Mouse (Mus musculus) mouse embryonic stem cell (cell line): ENCODE results near the gene Pm20d1.
"Not testable (repeated sequence)": the region's sequence is repeated elsewhere in the genome, so short reads cannot be mapped to it uniquely, and the experiment has no call there.

Experiments
- in situ Hi-C, 2 experiments: fragments of 300-500 bp; cut with MboI; formaldehyde crosslinking; loops; 1 replicate in 1 of 2; 3 replicates in 1 of 2; pipeline ENCODE4 v1.14.3; 2019 to 2020; ENCODE audit warnings: low sequenced_read_pairs in 2 of 2, low pct_unique_long_range_greater_than_20kb in 1 of 2, mixed read lengths in 1 of 2; ENCODE audit not compliant: unreplicated experiment in 1 of 2

Gene Pm20d1

DNA sequence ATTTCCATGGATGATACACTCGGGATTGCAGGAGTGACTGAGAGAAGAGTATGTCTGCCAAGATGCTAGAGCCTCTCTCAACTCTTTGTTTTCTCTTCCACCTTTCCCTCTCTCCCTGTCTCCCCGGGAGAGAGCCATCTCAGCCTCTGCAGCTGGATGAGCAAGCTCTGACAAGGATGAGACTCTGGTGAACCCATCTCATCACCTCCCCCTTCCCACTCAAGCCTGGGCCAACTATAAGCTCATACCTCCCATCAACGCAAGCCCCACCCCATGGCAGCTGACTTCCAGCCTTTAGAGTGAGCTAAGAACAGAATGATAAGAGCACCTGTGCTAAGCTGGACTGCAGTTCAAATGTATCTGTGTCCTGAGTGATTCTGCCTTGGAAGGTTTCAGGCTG lies 27.9 kb upstream of the Pm20d1 start:
- in situ Hi-C loops: loop anchor here in 1 of 2 experiments (10.0 kb wide), 1 partner anchor 54 kb away; no protein-coding TSS in a partner anchor

DNA sequence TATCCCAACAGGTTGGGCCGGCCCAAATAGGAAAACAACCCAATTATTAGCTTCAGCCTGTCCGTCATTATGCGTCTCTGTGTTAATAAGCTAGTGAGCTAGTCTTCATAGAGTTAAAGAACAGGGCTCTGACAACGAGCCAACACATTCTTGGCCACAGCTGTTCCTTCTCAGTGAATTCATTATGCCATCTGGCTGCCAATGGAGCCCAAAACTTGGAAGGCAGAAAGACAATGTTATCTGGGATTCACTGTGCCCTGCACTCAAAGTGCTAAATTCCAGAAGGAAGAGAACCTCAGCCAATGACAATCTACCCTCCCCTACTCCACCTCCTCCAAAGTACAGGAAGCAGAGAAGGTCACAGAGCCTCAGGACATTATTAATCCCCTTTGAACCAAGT lies 26.5 kb upstream of the Pm20d1 start:
- in situ Hi-C loops: loop anchor here in 1 of 2 experiments (10.0 kb wide), 1 partner anchor 166 kb away; no protein-coding TSS in a partner anchor

DNA sequence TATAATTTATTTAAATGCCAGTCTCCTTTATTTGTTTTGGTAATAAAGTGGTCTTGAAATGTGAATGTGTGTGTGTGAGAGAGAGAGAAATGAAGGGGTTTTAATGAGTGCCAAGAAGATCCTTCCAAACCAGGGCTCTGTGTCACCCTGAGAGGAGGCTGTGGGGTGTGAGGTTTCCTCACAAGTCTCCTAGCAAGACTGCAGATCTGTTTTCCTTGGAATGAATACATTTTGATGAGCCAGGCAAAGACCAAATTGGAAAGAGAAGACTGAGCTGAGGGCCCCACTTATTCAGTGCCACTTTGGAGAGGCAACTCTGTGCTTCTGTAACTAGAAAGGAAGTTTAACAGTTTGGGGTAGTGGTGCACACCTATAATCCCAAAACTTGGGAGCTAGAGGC lies 25.7 kb upstream of the Pm20d1 start:
- in situ Hi-C loops: loop anchor here in 1 of 2 experiments (10.0 kb wide), 1 partner anchor 167 kb away; no protein-coding TSS in a partner anchor

DNA sequence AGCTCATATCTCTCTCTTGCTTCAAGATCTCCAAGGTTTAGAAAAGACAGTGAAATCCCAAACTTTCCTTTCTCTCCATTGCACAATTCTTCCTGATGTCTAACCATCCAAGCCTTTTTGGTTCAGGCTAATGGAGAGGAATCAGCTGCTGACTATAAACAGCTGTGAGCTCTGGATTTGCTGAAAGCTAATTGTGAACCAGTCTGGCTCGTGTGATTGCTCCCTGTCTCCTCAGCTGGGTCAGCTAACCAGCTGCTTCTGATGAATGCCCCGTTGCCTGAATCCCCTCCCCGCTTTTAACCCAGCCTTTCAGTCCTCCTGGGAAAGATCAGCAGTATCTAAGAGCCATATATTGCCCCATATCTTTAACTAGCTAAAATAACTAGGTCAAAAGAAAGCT lies 2.6 kb upstream of the Pm20d1 start:
- in situ Hi-C loops: no loop called here

DNA sequence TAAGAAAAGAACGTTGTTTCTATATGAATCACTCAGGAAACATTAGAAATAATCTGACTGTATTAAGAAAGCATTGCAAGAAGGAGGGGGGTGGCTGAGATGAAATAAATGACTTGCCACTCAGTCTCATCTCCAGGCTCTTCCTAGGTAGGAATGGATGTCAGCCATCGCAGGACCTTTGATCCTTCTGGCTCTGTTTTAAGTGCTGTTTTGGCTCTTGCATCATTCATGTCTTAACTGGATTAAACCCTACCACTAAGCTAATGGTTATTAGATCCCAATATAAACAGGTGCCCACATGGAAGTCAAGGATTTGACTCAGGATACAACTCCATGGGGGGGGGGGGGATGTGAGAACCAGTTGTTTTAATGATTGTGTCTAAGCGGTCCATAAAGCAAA lies 2.0 kb upstream of the Pm20d1 start:
- in situ Hi-C loops: no loop called here

DNA sequence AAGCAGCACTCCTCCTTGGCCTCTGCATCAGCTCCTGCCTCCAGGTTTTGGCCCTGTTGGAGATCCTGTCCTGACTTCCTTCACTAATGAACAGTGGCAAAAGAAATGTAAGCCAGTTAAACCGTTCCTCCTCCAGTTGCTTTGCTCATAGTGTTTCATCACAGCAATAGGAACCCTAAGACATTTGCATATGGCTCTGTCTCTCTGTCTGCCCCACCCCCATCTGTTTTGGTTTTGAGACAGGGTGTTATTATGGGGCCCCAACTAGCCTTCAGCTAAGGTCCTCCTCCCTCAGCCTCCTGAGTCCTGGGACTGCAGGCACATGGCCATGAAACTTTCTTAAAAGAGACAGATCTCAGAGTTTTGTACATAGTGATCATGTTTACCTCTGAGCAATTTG lies 2.8 kb downstream of the Pm20d1 start:
- in situ Hi-C loops: no loop called here

DNA sequence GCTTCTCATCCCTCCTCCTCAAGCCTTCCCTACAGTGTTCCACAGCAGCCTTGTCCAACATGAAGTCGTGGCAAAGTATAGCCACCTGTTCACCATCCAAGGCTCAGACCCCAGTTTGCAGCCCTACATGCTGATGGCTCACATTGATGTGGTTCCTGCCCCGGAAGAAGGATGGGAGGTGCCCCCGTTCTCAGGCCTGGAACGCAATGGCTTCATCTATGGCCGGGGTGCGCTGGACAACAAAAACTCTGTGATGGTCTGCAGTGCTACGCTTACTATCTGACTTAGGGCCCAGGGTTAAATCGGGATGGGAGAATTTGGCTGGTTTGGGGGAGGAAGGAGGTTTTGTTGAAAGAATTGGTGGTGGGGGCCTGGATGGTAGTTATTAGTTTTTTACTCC lies 3.9 kb downstream of the Pm20d1 start:
- in situ Hi-C loops: no loop called here

DNA sequence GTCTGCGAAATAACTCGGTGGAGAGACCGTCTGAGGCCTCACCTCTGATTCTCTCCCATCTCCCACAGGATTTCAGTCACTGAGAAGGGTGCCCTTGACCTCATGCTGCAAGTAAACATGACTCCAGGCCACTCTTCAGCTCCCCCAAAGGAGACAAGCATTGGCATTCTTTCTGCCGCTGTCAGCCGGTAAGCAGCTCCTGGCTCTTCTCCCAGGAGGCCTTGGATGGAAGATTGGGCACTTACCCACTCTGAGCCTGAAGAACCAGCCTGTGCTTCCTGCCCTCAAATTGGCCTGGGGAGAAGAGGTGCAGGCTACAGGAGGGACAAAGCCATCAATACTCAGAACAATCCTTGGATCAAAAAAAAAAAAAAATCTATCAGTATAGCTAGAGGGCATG lies 5.5 kb downstream of the Pm20d1 start:
- in situ Hi-C loops: no loop called here

DNA sequence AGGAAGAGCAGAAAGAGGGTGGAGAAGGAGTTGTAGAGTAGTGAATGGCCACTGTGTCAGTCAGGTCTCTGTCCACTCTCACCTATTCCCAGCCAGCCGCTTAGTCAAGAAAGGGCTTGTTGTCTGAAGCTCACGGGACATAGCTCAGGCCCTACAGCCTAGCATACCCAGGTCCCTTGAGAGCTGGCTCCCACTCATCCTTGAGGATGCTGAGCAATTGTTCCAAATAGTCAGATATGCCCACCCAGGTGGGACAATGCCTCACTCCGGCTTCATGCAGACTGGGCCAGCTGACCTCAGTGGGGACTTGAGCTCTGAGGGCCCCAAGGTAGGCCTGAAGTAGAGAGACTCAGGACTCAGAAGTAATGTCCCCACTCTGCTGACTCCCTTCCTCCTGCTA lies 7.0 kb downstream of the Pm20d1 start:
- in situ Hi-C loops: no loop called here

DNA sequence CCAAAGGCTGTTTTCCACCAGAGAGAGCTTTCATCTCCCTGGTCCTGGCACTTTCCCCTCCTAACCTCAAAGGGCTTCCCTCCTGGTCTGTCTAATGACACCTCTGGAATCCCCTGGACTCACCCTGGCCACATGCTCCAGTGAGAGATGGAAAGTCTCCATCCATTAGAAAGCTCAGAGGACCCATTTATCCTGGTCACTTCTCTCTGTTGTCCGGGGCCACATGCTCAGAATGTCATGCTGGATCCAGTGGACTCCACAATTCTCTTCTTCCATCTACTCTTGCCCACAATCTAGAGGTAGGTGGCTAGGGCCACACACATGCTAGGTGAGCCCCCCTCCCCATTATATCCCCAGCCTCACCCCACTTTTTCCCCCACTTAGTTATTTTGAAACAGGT lies 11.8 kb downstream of the Pm20d1 start:
- in situ Hi-C loops: no loop called here

DNA sequence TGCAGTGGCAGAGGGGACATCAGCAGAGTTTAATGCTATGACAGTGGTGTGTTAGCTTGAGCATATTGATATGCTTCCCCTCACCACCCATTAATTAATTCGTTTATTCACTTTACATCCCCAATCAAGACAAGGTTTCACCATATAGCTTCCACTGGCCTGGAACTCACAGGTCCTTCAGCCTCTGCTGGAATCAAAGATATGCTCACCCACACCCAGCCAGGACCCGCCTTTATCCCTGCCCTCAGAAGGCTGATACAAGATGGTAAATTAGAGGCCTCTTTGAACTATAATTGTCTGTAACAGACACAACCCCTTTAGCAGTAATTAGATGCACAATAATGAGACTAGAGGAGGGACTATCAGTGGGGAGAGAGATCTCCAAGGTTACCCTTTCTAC lies 12.5 kb downstream of the Pm20d1 start:
- in situ Hi-C loops: no loop called here

DNA sequence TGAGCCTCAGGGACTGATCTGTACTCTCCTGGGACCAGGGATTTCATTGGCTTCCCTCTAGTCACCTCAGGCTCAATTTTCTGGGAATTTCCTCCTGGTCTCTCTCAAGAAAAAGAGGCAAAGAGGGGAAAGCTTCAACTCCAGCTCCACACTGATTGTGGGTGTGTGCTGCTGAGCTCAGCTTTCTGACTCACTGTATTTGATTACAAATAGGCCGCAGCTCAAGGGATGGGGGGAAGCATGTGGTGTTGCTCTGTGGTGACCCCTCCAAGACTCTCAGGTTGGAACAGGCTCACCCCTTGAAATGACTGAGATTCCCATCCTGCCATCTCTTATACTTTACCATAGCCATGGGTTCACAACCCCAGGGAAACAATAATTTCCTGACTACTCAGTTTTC lies 14.2 kb downstream of the Pm20d1 start:
- in situ Hi-C loops: no loop called here

DNA sequence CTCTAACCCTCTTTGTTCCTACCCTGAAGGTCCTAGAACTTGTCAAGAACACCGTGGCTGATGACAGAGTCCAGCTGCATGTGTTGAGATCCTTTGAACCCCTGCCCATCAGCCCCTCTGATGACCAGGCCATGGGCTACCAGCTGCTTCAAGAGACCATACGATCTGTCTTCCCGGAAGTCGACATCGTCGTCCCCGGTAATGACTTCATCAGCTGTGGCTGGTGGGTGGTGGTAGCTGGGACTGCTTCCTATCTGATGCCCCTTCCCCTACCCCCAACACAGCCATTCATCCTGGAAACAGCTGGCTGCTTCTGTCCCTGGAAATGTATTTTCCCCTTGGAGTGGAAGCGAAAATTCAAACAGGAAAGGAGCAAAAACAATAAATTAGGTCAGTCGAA lies 14.8 kb downstream of the Pm20d1 start:
- in situ Hi-C loops: no loop called here

DNA sequence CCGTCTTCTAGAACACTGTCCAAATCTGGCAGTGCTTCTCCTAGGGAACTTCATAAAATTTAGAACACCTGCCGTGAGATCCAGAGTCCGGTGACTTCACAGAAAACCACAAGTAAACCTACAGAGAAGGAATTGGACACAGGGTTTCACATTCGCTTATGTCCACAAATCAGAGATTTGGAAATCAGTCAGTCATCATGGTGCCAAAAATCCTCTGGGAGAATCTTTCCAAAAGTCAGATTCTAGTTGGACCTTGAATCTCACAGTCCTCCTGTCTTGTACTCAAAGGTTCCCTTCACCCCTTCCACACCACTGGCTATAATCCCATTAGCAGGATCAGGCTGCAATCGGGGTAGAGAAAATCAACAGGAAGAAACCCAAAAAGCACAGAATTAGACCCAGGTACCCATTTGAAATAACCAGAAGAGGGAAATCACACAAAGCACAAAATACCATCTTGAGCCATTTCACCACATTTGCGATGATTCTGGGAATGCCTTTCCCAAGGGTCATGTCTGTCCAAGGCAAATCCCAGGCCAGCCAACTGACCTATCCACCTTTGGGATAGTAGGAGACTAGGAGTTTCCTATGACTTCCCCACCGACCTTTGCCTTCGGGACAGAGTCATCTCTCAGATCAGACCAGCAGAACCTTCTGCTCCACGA lies 15.6 kb downstream of the Pm20d1 start:
- in situ Hi-C loops: no loop called here

DNA sequence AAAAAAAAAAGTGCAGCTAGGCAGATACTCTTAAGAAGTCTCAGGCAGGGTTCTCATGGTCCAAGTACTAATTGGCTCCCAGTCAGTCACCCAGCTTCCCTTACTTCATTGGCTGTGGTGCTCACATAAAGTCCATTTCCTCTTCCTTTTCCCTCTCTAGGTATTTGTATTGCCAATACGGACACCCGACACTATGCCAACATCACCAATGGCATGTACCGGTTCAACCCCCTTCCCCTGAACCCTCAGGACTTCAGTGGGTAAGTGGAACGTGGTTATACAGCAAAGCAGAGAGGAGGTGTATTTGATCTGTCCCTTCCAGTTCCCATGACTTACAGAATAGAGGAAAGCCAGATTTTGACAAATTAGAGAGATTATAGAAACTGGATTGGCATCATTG lies 16.6 kb downstream of the Pm20d1 start:
- in situ Hi-C loops: no loop called here

DNA sequence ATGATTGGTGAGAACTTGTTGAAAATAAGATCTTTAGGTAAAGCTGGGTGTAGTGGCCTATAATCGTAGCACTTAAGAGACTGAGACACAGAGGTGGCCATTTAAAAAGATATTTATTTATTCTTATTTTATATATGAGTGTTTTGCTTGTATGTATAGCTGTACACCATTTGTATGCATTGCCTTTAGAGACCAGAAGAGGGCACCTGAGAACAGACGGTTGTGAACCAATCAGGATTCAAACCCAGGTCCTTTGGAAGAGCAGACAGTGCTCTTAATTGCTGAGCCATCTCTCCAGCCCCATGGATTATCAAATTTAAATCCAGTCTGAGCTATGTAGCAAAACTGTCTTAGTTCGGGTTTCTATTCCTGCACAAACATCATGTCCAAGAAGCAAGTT lies 17.0 kb downstream of the Pm20d1 start:
- in situ Hi-C loops: no loop called here

DNA sequence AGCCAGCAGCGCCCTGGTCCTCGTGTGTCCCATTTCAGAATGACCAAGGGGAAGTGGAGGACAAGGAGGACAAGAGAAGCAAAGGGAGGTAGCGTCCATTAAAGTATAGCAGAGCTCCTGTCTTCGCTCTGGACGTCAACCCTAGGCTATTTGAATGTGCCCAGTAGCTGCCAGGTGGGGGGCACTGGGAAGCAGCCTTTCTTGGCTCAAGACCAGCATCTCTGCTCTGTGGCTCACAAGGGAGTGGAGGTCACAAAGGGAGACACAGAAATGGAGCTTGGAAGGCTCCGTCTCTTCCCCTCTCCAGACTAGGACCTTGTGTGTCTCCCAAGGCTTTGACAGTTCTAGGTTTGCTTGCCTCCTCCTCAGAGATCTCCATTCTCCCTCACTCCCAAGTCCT lies 19.7 kb downstream of the Pm20d1 start:
- in situ Hi-C loops: no loop called here

DNA sequence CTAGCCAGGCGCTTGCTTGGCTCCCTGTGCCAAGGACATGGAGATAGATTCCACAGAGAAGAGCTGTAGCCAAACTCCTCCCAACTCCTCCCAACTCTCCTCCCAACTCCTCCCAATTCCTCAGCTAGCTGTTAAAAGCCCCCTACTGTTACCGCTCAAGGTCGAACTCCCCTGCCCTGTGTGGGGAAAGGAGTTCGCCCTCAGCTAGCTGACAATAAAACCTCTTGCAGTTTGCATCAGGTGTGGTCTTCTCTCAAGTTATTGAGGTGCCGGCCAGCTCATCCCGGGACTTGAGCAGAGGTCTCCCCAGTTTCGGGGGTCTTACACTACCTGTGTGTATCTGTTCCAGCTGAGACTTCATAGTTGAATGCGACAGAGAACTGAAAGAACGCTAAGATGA lies 23.2 kb downstream of the Pm20d1 start:
- in situ Hi-C loops: not testable (repeated sequence)

DNA sequence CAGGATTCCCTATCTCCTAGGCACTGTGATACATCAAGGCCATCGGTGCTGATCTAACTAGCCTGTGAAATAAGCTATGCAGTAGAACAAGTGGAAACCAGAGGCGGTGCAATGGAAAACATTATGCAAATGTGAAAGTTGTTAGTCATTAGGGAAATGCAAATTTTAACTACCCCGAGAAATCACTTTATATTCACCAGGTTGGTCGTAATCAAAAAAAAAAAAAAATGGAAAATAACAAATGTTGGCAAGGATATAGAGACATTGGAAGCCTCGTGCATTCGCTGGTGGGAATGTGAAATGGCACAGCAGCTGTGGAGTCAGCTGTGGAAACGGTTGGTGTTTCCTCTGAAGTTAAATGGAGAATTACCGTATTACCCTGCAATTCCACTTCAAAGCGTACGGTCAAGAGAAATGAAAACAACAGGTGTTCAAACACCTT lies 23.7 kb downstream of the Pm20d1 start:
- in situ Hi-C loops: no loop called here

DNA sequence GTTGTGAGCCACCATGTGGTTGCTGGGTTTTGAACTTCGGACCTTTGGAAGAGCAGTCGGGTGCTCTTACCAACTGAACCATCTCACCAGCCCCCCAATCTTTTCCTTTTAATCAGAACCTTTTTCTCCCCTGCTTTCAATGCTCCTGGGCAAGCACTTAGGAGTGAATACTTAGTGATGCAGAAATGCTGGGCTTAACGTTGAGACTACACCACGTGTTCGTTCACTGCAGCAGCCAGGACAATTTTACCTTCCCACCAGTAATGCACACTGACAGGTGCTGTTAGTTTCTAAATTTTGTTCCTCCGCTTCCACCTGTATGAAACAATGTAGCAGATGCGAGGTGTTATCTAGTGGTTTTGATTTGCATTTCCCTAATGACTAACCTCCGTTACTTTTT lies 25.1 kb downstream of the Pm20d1 start:
- in situ Hi-C loops: no loop called here
